Mouse (Mus musculus) cortical plate, adult 2 months (tissue): ENCODE results near the gene Scamp2. TPM values are rescaled to one million over a fixed set of nuclear protein-coding genes. Genes with fewer than 3 reads are reported as not detected.

Source experiments
- H3K27ac ChIP-seq: fragments of 200-500 bp; 2 replicates; pipeline ENCODE4 v1.5.1; 2012; ENCODE audit warnings: low read length, control low read depth, inconsistent platforms; ENCODE audit not compliant: insufficient read depth
- H3K4me1 ChIP-seq: fragments of 200-500 bp; 2 replicates; pipeline ENCODE4 v1.6.1; 2011; ENCODE audit warnings: low read length; ENCODE audit not compliant: control insufficient read depth, insufficient read depth
- H3K4me3 ChIP-seq: fragments of 200-500 bp; 2 replicates; pipeline ENCODE4 v1.5.1; 2011; ENCODE audit warnings: mild to moderate bottlenecking, low read length, control low read depth; ENCODE audit not compliant: insufficient read depth
- CTCF ChIP-seq: fragments of 200-500 bp; IDR thresholded peaks from 2 replicates; pipeline ENCODE4 v1.5.1; 2011; ENCODE audit warnings: mild to moderate bottlenecking, control low read depth, low read length; ENCODE audit not compliant: insufficient read depth; ENCODE audit errors: extremely low read depth
- POLR2A ChIP-seq: fragments of 200-500 bp; IDR thresholded peaks from 2 replicates; pipeline ENCODE4 v1.6.1; 2011; ENCODE audit warnings: mild to moderate bottlenecking, low read length, control low read depth; ENCODE audit not compliant: insufficient read depth; ENCODE audit errors: extremely low read depth
- polyA plus RNA-seq: library from polyadenylated mRNA; depleted of rRNA; stranded (reverse); fragments of >200 nt; gene quantifications from 2 replicates; pipeline ENCODE4 v1.2.3, GENCODE M21; 2012

Scamp2 gene
- polyA plus RNA-seq, 1 experiment, result 45.2 TPM

GRCm38 (mm10) chr9:57526435-57526834, 34.3 kb upstream of the Scamp2 start:
- Histone ChIP-seq H3K4me1 (peaks cover 5% of the 10 kb centered on the region; the same call in 1 of the 2 replicates), H3K27ac (no peak overlapping the region), H3K4me3 (no peak overlapping the region)
- TF ChIP-seq POLR2A (no peak), CTCF (no peak)

GRCm38 (mm10) chr9:57531946-57532345, 28.8 kb upstream of the Scamp2 start:
- peaks cover 2% of the 10 kb centered on the region; the same call in 1 of the 2 replicates for H3K4me1 ChIP-seq
- no peak overlapping the region for H3K27ac ChIP-seq
- TF ChIP-seq POLR2A (no peak), CTCF (no peak)
- no peak overlapping the region for H3K4me3 ChIP-seq

GRCm38 (mm10) chr9:57536362-57536761, 24.4 kb upstream of the Scamp2 start:
- TF ChIP-seq POLR2A (no peak), CTCF (no peak)
- Histone ChIP-seq H3K4me1 (peaks cover 6% of the 10 kb centered on the region), H3K27ac (no peak overlapping the region), H3K4me3 (0 out of 2 replicates have a peak overlapping the region, but pooled peaks have one; percentile 74)

GRCm38 (mm10) chr9:57537044-57537727, 23.6 kb upstream of the Scamp2 start, which contains the start of gene Fam219b:
Fam219b (plus strand) TSS chr9:57537528.
- peak within 1 kb of the TSS; percentile 74 for H3K4me3 ChIP-seq
- peak within 1 kb of the TSS; percentile 60 for H3K27ac ChIP-seq
- TF ChIP-seq CTCF (no peak), POLR2A (peak; percentile 82)
- peaks cover 6% of the 10 kb centered on the region for H3K4me1 ChIP-seq

GRCm38 (mm10) chr9:57537728-57538181, 23.0 kb upstream of the Scamp2 start:
- TF ChIP-seq POLR2A, result no peak
- no peak for TF ChIP-seq CTCF
- Histone ChIP-seq H3K4me3 (peak overlapping the region; percentile 74), H3K4me1 (peaks cover 6% of the 10 kb centered on the region), H3K27ac (peak overlapping the region; percentile 56; the same call in 1 of the 2 replicates)

GRCm38 (mm10) chr9:57539550-57539949, 21.2 kb upstream of the Scamp2 start:
- TF ChIP-seq CTCF, result no peak
- TF ChIP-seq POLR2A, result no peak
- peaks cover 9% of the 10 kb centered on the region for H3K4me1 ChIP-seq
- no peak overlapping the region for H3K27ac ChIP-seq
- H3K4me3 ChIP-seq, result no peak overlapping the region

GRCm38 (mm10) chr9:57541312-57541711, 19.4 kb upstream of the Scamp2 start:
- TF ChIP-seq POLR2A, result 0 out of 2 replicates have a peak, but pooled peaks have one; percentile 11
- TF ChIP-seq CTCF, result peak; percentile 45; the same call in 1 of the 2 replicates
- peaks cover 9% of the 10 kb centered on the region for H3K4me1 ChIP-seq
- no peak overlapping the region for H3K4me3 ChIP-seq
- H3K27ac ChIP-seq, result no peak overlapping the region

GRCm38 (mm10) chr9:57543951-57544350, 16.8 kb upstream of the Scamp2 start:
- Histone ChIP-seq H3K4me3 (no peak overlapping the region), H3K27ac (no peak overlapping the region), H3K4me1 (0 out of 2 replicates have a peak, but pooled peaks cover 3% of the 10 kb centered on the region)
- no peak for TF ChIP-seq POLR2A
- no peak for TF ChIP-seq CTCF

GRCm38 (mm10) chr9:57547287-57547686, 13.5 kb upstream of the Scamp2 start:
- H3K27ac ChIP-seq, result no peak overlapping the region
- H3K4me3 ChIP-seq, result no peak overlapping the region
- TF ChIP-seq CTCF, result no peak
- TF ChIP-seq POLR2A, result no peak

GRCm38 (mm10) chr9:57547869-57548268, 12.9 kb upstream of the Scamp2 start:
- Histone ChIP-seq H3K4me3 (no peak overlapping the region), H3K4me1 (peaks cover 6% of the 10 kb centered on the region; the same call in 1 of the 2 replicates), H3K27ac (no peak overlapping the region)
- TF ChIP-seq CTCF (no peak), POLR2A (no peak)

More at GRCm38 (mm10) chr9:57547287-57547686, 13.5 kb upstream of the Scamp2 start:
- H3K4me1 ChIP-seq, result peaks cover 6% of the 10 kb centered on the region; the same call in 1 of the 2 replicates

GRCm38 (mm10) chr9:57549186-57549585, 11.6 kb upstream of the Scamp2 start:
- no peak overlapping the region for H3K4me3 ChIP-seq
- TF ChIP-seq CTCF (no peak), POLR2A (no peak)
- no peak overlapping the region for H3K27ac ChIP-seq
- H3K4me1 ChIP-seq, result peaks cover 4% of the 10 kb centered on the region; the same call in 1 of the 2 replicates
